Mouse (Mus musculus): ENCODE measurements around the gene Ralgps2. TPM values are rescaled to one million over a fixed set of nuclear protein-coding genes. Genes with fewer than 3 reads are reported as not detected.

Gene Ralgps2
- polyA plus RNA-seq (2012), result 17.2 and 18.4 TPM in 2 replicates

GRCm38 (mm10) chr1:156939251-156940141, at the start of gene Ralgps2:
Ralgps2 (minus strand) TSS chr1:156939626.

GRCm38 (mm10) chr1:156838177-156838576, 101.2 kb downstream of the Ralgps2 start, which contains the start of gene Angptl1:
Angptl1 (plus strand) TSS chr1:156838562.

Other genes with a start within 250 kb of the Ralgps2 start
- gene Fam20b, start 220.5 kb downstream of the Ralgps2 start, polyA plus RNA-seq (2012), result 9.0 and 9.3 TPM in 2 replicates
- 0.02 TPM in 2 replicates for gene Angptl1, start 101.1 kb downstream of the Ralgps2 start, polyA plus RNA-seq (2012)
- gene Tex35, start 169.1 kb upstream of the Ralgps2 start, polyA plus RNA-seq (2012), result not detected in 2 replicates